Mouse (Mus musculus): ENCODE measurements around the gene Pla2g1b. TPM values are rescaled to one million over a fixed set of nuclear protein-coding genes. Genes with fewer than 3 reads are reported as not detected.

Gene Pla2g1b
- polyA plus RNA-seq, 1 experiment from 2014 or later, result not detected

DNA sequence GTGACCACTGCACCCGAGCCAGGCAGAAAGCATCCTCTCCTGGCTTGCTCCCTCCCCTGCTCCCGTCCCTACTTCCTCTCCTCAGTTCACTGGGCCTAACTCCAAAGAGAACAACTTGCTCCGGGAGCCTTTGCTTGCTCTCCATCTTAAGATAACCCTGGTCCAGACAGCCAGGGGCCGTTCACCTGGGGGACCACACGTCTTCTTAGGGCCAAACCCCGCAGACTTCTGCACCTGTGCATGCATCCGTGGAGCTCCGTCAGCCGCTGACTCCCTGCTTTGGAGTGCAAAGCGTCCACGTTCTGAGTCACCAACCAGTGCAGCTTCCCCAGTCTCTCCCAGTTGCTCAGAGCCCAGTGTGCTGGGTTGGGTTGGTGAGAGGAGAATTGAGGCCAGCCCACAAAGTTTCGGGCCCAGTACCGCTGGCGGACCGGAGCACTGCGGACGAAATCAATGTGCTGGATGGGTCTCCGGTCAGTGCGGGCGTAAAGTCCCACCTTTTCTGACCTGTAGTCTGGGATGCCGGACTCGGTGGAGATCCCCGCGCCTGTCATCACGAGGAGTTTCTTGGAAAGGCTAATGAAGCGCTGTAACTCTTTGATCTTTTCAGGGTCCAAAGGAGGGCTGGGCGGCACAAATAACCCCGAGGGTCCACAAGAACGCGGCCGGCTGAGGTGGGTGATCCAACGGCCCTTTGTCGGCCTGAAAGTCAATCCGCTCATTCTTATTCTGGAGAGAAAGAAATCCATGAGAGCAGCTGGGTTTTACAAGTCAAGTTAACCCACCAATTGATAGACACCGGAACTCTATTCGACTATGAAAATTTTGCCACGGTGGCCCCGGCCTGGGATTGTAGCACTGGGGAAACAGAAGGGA lies 16.6 kb downstream of the Pla2g1b start:
- no peak for TF ChIP-seq EP300 (IDR thresholded peaks at IDR 0.05; ENCODE audit: low read depth)
- H3K27ac ChIP-seq (ENCODE audit: low read depth), result no peak overlapping the region
- DNase-seq, result no peak
- no peak for ATAC-seq
- H3K36me3 ChIP-seq (replicated peaks; ENCODE audit: insufficient read depth, low read length), result no peaks in the 10 kb centered on the region; the same call in 1 of the 2 replicates
- H3K27me3 ChIP-seq (ENCODE audit: insufficient read depth, low read length), result no peaks in the 10 kb centered on the region
- H3K4me1 ChIP-seq (ENCODE audit: insufficient read depth), result peaks cover 7% of the 10 kb centered on the region
- 77% methylated on average over 38 of the region's 38 CpGs for WGBS (ENCODE audit: insufficient replicate concordance)
- no peak overlapping the region for H3K9ac ChIP-seq (replicated peaks)
- no peaks in the 10 kb centered on the region for H3K9me3 ChIP-seq (ENCODE audit: low read length)
- no peak overlapping the region for H3K4me2 ChIP-seq (ENCODE audit: low read depth, low read length)
- H3K4me3 ChIP-seq (ENCODE audit: low read depth, low read length), result no peak overlapping the region

DNA sequence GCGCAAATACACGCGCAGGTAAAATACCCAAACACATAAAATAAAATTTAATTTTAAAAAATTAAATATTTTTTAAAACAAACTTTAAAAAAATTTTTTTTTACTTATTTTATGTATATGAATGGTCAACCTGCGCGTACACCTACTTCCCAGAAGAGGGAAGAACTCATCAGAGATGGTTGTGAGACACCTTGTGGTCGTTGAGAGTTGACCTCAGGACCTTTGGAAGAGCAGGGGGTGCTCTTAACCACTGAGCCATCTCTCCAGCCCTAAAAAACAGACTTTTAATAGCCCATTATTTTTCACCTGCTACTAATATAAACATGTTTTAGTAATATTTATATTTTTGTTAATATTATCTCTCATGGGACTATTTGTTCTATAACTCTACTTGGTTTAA lies 17.3 kb downstream of the Pla2g1b start:
- no peak overlapping the region for H3K4me3 ChIP-seq (ENCODE audit: low read depth, low read length)
- DNase-seq, result no peak
- no peak overlapping the region for H3K4me2 ChIP-seq (ENCODE audit: low read depth, low read length)
- H3K27ac ChIP-seq (ENCODE audit: low read depth), result no peak overlapping the region
- no peak overlapping the region for H3K9ac ChIP-seq (replicated peaks)
- H3K36me3 ChIP-seq (replicated peaks; ENCODE audit: insufficient read depth, low read length), result no peaks in the 10 kb centered on the region
- WGBS (ENCODE audit: insufficient replicate concordance), result 63% methylated on average over 6 of the region's 6 CpGs
- H3K27me3 ChIP-seq (ENCODE audit: insufficient read depth, low read length), result no peaks in the 10 kb centered on the region
- no peaks in the 10 kb centered on the region for H3K9me3 ChIP-seq (ENCODE audit: low read length)
- TF ChIP-seq CTCF (IDR thresholded peaks at IDR 0.05; ENCODE audit: low read depth) (peak; percentile 27), EP300 (IDR thresholded peaks at IDR 0.05; ENCODE audit: low read depth) (no peak)
- peaks cover 8% of the 10 kb centered on the region for H3K4me1 ChIP-seq (ENCODE audit: insufficient read depth)
- no peak for ATAC-seq

DNA sequence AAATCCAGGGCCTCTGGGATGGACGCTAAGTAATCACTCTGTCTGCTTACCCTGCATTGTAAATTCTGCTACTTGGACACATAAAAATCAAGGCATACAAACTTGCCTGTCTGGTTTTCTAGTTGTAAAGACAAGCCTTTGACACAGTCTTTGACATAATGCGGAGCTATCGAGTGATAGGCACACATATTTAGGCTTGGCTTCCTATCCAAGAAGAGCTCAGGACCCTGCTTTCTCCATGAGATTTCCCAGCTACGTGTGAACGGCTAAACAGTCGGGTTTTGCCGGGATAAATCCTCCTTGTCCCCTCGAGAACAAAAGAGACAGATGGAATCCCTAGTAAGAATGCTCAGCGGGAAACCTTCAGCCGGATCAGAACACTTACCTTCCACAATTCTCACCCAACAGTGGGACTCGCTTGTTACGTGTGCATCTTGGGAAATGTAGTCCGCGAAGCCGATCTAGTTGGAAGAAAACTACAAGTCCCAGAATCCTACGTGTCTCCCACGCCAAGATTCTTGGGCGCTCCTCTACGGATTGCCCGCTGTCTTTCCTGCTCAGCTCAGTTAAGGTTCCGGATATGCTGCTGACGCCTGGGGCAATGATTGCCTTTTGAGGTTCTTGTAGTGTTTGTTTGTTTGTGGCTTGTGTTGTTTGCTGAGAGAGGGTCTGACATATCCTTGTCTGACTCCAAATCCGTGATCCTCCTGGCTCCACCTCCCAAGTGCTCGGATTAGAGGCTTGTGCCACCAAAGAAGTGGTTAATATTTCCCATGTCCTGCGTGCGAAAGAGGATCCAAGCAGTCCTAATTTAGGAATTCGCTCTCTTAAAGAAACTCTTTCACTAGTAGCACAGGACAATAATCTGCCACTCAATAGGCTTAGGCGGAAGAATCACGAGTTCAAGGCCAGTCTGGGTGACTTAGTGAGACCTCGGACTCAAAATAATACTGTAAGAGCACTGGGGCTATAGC lies 18.2 kb downstream of the Pla2g1b start, which contains the start of gene Sirt4:
Gene Sirt4, minus strand, starts transcription at position 779 of the 974 bp plus-strand sequence.
- no peaks in the 10 kb centered on the region for H3K36me3 ChIP-seq (replicated peaks; ENCODE audit: insufficient read depth, low read length)
- 6% methylated on average over 30 of the region's 30 CpGs for WGBS (ENCODE audit: insufficient replicate concordance)
- H3K4me3 ChIP-seq (ENCODE audit: low read depth, low read length), result peak within 1 kb of the TSS; percentile 28
- peak; percentile 83 for DNase-seq
- H3K9me3 ChIP-seq (ENCODE audit: low read length), result no peaks in the 10 kb centered on the region
- H3K4me1 ChIP-seq (ENCODE audit: insufficient read depth), result peaks cover 13% of the 10 kb centered on the region
- peak within 1 kb of the TSS; percentile 64 for H3K4me2 ChIP-seq (ENCODE audit: low read depth, low read length)
- H3K27me3 ChIP-seq (ENCODE audit: insufficient read depth, low read length), result no peaks in the 10 kb centered on the region
- TF ChIP-seq CTCF (IDR thresholded peaks at IDR 0.05; ENCODE audit: low read depth), result no peak
- TF ChIP-seq EP300 (IDR thresholded peaks at IDR 0.05; ENCODE audit: low read depth), result no peak
- peak; percentile 86 for ATAC-seq
- H3K9ac ChIP-seq (replicated peaks), result peak within 1 kb of the TSS; percentile 35
- peak within 1 kb of the TSS; percentile 23 for H3K27ac ChIP-seq (ENCODE audit: low read depth)

DNA sequence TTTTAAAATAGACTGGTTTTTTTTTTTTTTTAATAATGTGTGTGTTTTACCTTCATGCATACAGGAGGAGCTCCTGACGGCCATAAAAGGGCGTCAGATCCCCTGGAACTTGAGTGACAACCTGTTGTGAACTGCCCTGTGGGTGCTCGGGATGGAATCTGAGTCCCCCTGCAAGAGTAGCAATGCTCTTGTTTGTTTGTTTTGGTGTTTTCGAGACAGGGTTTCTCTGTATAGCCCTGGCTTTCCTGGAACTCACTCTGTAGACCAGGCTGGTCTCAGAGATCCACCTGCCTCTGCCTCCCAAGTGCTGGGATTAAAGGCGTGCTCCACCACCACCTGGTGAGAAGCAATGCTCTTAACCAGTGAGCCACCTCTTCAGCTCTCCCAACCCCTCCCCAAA lies 18.9 kb downstream of the Pla2g1b start:
- Histone ChIP-seq H3K4me2 (ENCODE audit: low read depth, low read length) (peak overlapping the region; percentile 64), H3K27me3 (ENCODE audit: insufficient read depth, low read length) (no peaks in the 10 kb centered on the region), H3K27ac (ENCODE audit: low read depth) (peak overlapping the region; percentile 23; the same call in 1 of the 2 replicates), H3K9me3 (ENCODE audit: low read length) (no peaks in the 10 kb centered on the region), H3K4me3 (ENCODE audit: low read depth, low read length) (peak overlapping the region; percentile 28), H3K4me1 (ENCODE audit: insufficient read depth) (peaks cover 13% of the 10 kb centered on the region), H3K36me3 (replicated peaks; ENCODE audit: insufficient read depth, low read length) (no peaks in the 10 kb centered on the region), H3K9ac (replicated peaks) (peak overlapping the region; percentile 35)
- DNase-seq (no peak), ATAC-seq (no peak)
- WGBS (ENCODE audit: insufficient replicate concordance), result 58% methylated on average over 5 of the region's 5 CpGs
- TF ChIP-seq EP300 (IDR thresholded peaks at IDR 0.05; ENCODE audit: low read depth) (no peak), CTCF (IDR thresholded peaks at IDR 0.05; ENCODE audit: low read depth) (no peak)

DNA sequence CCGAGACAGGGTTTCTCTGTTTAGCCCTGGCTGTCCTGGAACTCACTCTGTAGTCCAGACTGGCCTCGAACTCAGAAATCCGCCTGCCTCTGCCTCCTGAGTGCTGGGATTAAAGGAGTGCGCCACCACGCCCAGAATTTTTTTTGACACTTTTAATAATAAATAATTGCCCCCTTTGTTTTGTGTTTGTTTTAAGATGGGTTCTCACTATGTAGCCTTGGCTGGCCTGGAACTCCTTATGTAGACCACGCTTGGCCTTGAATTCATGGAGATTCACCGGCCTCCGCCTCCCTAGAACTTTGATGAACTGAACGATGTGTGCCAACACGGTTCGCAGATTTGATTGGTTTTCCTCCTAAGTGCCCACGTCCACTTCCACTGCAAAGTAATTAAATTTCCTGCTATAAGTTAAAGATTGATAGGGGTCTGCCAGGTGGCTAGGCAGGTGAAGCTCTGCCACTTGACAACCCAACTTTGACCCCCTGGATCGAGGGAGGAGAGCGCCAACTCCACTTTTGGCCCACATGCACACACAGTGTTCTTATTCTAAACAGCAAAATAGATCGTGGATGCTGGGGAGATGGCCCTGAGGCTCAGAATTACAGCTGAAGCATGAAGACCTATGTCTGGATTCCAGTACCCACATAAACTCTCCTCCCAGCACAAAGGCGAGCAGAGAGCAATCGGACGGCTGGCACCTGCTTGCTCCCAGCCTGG lies 19.6 kb downstream of the Pla2g1b start:
- no peak for ATAC-seq

More for the DNA sequence above, 19.6 kb downstream of the Pla2g1b start:
- no peak overlapping the region for H3K4me2 ChIP-seq (ENCODE audit: low read depth, low read length)
- no peaks in the 10 kb centered on the region for H3K9me3 ChIP-seq (ENCODE audit: low read length)
- H3K27me3 ChIP-seq (ENCODE audit: insufficient read depth, low read length), result no peaks in the 10 kb centered on the region
- no peaks in the 10 kb centered on the region for H3K36me3 ChIP-seq (replicated peaks; ENCODE audit: insufficient read depth, low read length)
- TF ChIP-seq CTCF (IDR thresholded peaks at IDR 0.05; ENCODE audit: low read depth) (no peak), EP300 (IDR thresholded peaks at IDR 0.05; ENCODE audit: low read depth) (no peak)
- H3K27ac ChIP-seq (ENCODE audit: low read depth), result no peak overlapping the region
- 85% methylated on average over 18 of the region's 18 CpGs for WGBS (ENCODE audit: insufficient replicate concordance)
- no peak for DNase-seq
- no peak overlapping the region for H3K4me3 ChIP-seq (ENCODE audit: low read depth, low read length)
- peaks cover 15% of the 10 kb centered on the region for H3K4me1 ChIP-seq (ENCODE audit: insufficient read depth)
- no peak overlapping the region for H3K9ac ChIP-seq (replicated peaks)

All from liver, postnatal 0 days (tissue).